ENCODE assay signal across 10 mouse cellular contexts in the genomic region with DNA sequence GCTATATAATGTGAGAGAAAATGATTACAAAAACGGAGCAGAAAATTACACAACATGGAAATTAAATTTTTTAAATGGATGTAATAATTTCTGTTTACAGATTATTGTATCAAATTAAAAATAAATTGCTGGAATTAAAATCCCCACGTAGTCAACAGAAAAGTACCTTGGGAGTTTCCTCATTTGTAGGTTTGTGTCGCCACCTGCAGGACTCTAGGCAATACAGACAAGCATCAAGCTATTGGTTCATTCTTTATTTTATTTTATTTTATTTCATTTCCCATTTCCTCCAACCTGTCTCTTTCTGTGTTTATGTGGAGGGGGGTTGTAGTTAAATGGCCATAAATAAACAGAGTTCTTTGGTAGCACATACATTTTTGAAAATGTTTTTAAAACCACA.
DNase-seq lines count a peak whose midpoint lies in the region.
"Had no signal": no experiment of that assay in that cellular context is flagged by ENCODE, and none has a peak within 500 bp of the region (broad histone marks: within the 10 kb centered on the region; RNA-seq: fewer than 3 reads in every experiment).

No protein-coding gene starts in this region.

- DNase-seq in cerebellum, adult 18-20 months = peak; percentile 3 to 11
- no peak for DNase-seq in cerebellum, adult 9-11 months
- peak; percentile 42 for DNase-seq in left cerebral cortex, adult 18-20 months (ENCODE audit: low spot score in 2 of 2)
- DNase-seq in left cerebral cortex, adult 11 months (ENCODE audit: low spot score) = no peak
- DNase-seq in embryo, embryonic 10.5 days (ENCODE audit: low spot score) = peak; percentile 80
- DNase-seq in left cerebral cortex, postnatal 14 days (ENCODE audit: low spot score in 2 of 2) = peak; percentile 42 to 72
- DNase-seq in splenic B cell, adult 2 months (ENCODE audit: low read depth, low spot score) = peak; percentile 7
- no peak for DNase-seq in cerebellum, adult 11 months

- intact Hi-C loops in left cerebral cortex, postnatal 14 days (cut with DNase I) = no loop called here

- no peaks in the 10 kb centered on the region; the same call in 1 of the 2 replicates for H3K27me3 ChIP-seq in splenic B cell, adult 2 months (ENCODE audit: control insufficient read depth, insufficient read depth, low read length, poor library complexity, severe bottlenecking)
- H3K27me3 ChIP-seq: lung, embryonic 15.5 days; stomach, embryonic 15.5 days had no signal

- 0 out of 2 replicates have a peak, but pooled peaks cover 4% of the 10 kb centered on the region for H3K36me3 ChIP-seq in splenic B cell, adult 2 months (ENCODE audit: control insufficient read depth, insufficient read depth, low read length, poor library complexity, severe bottlenecking)
- H3K36me3 ChIP-seq: lung, embryonic 15.5 days; stomach, embryonic 15.5 days had no signal

Comparison
In these comparisons a context has a peak if more than half of its experiments do, and no peak if none do; other contexts are left out.
1. DNase-seq: peak in cerebellum, adult 18-20 months (2 of 2), left cerebral cortex, adult 18-20 months (2 of 2), embryo, embryonic 10.5 days (single experiment), left cerebral cortex, postnatal 14 days (2 of 2) and splenic B cell, adult 2 months (single experiment); none in cerebellum, adult 9-11 months (single experiment), left cerebral cortex, adult 11 months (single experiment) and cerebellum, adult 11 months (single experiment).